Mouse (Mus musculus): ENCODE measurements around the gene Ptk7.

- TF ChIP-seq POLR2A (IDR thresholded peaks at IDR 0.05; ENCODE audit: control insufficient read depth, low read depth, low read length) (no peak), CTCF (IDR thresholded peaks at IDR 0.05; ENCODE audit: control insufficient read depth, insufficient read depth, insufficient replicate concordance, low read depth, low read length) (no peak)
Observed at GRCm38 (mm10) chr17:46624598-46624997, 4.7 kb downstream of the Ptk7 start.

Data from testis, adult 2 months (tissue).